Mouse (Mus musculus) layer of hippocampus, adult 9-11 months (tissue): Measurements from ENCODE around the gene Hist2h4.
A peak's percentile ranks its signal among the peaks of the same experiment; 100 is the strongest.
"Not testable (repeated sequence)": the region's sequence is repeated elsewhere in the genome, so short reads cannot be mapped to it uniquely, and the experiment has no call there.

ENCODE experiments used
- DNase-seq: peaks from one replicate; pipeline ENCODE4 v3.0.0; 2022

Gene Hist2h4

DNA sequence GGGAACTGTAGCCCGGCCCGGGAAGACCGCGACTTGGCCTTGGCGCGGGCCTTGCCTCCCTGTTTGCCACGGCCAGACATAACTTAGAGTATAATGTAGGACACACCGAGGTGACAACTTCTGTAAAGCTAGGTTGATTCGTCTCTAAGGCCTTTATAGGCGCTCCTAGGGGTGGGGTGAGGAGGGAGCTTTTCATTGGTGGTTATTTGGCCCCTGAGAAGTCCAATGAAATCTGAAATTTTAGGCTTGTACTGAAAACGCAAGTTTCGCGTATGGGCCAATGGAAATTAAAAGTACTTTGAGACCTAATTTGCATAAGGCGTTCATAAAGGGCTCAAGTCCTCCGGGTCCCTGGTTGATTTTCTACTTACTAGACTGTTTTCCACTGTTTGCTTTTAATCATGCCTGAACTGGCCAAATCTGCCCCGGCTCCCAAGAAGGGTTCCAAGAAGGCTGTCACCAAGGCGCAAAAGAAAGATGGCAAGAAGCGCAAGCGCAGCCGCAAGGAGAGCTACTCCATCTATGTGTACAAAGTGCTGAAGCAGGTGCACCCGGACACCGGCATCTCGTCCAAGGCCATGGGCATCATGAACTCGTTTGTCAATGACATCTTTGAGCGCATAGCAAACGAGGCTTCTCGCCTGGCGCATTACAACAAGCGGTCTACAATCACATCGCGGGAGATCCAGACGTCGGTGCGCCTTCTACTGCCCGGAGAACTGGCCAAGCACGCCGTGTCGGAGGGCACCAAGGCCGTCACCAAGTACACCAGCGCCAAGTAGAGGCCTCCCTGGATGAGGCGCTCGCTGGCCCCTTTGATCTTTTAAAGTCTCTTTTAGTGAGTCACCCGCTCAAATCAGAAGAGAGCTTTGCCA lies 42.1 kb downstream of the Hist2h4 start, which contains the start of the genes Hist2h2ac and Hist2h2be:
Gene Hist2h2ac, minus strand, starts transcription at position 116 of the 875 bp plus-strand sequence.
Gene Hist2h2be, plus strand, starts transcription at position 355 of the 875 bp plus-strand sequence.
- DNase-seq: peak; percentile 93

DNA sequence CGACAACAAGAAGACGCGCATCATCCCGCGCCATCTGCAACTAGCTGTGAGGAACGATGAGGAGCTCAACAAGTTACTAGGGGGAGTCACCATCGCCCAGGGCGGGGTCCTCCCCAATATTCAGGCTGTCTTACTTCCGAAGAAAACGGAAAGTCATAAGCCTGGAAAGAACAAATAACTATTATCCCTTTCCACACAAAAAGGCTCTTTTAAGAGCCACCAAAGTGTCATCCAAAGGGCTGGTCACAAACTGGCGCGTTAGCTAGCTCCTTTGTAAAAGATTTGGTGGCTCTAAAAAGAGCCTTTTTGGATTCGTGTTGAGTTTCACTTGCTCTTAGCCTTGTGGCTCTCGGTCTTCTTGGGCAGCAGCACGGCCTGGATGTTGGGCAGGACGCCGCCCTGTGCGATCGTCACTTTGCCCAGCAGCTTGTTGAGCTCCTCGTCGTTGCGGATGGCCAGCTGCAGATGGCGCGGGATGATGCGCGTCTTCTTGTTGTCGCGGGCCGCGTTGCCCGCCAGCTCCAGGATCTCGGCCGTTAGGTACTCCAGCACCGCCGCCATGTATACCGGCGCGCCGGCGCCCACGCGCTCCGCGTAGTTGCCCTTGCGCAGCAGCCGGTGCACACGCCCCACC lies 42.9 kb downstream of the Hist2h4 start:
- DNase-seq: not testable (repeated sequence)

DNA sequence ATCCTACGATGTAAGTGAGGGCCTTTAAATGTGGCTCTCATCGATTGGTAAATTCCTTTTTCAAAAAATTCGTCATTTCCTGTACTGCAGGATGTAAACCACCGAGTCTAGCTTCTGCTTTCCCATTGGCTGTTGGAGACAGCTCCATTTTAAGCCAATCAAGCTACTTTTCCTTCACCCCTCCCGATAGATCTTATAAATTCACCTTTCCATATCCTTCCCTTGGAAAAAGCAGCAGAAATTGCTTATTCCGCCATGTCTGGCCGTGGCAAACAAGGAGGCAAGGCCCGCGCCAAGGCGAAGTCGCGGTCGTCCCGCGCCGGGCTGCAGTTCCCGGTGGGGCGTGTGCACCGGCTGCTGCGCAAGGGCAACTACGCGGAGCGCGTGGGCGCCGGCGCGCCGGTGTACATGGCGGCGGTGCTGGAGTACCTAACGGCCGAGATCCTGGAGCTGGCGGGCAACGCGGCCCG lies 43.4 kb downstream of the Hist2h4 start, which contains the start of the genes Bola1 and Hist2h2ab:
Gene Bola1, minus strand, starts transcription at position 49 of the 470 bp plus-strand sequence.
Gene Hist2h2ab, plus strand, starts transcription at position 205 of the 470 bp plus-strand sequence.
- peak; percentile 88 for DNase-seq

DNA sequence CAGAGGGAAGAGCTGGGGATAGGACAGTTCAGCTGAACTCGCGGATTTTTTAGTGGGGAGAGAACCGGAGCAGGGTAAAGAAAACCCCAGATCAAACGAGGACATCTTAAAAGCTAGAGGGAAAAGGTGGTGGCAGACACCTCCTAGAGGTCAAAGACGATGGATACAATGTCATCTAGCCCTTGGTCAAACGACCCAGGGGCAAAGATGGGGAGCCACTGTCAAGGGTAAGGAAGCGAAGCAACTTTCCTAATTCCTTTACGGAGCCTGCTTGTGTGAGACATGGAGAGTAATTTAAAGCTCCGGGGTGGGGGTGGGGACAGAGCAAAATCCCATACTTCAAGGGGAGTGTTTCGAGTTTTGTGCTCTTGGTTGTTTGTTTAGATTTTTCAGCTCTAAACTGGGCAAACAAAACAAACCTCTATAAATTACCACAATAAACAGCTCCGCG lies 43.9 kb downstream of the Hist2h4 start:
- no peak for DNase-seq
